Mouse (Mus musculus): Measurements from ENCODE around the gene Pcmtd2. TPM values are rescaled to one million over a fixed set of nuclear protein-coding genes. Genes with fewer than 3 reads are reported as not detected.

Pcmtd2 gene
- polyA plus RNA-seq, 1 experiment from 2014 or later: 24.8 TPM

GRCm38 (mm10) chr2:181871039-181871438 lies 33.4 kb downstream of the Pcmtd2 start:
- H3K9me3 ChIP-seq (replicated peaks): no peaks in the 10 kb centered on the region
- no peak overlapping the region for H3K4me3 ChIP-seq
- H3K36me3 ChIP-seq: peaks cover 88% of the 10 kb centered on the region
- DNase-seq (ENCODE audit: low spot score): no peak
- WGBS: 90% methylated on average over 2 of the region's 2 CpGs
- no peaks in the 10 kb centered on the region for H3K27me3 ChIP-seq (ENCODE audit: low read depth, poor library complexity, severe bottlenecking)
- no peaks in the 10 kb centered on the region for H3K4me1 ChIP-seq
- H3K27ac ChIP-seq (replicated peaks): no peak overlapping the region

GRCm38 (mm10) chr2:181878903-181879302 lies 41.2 kb downstream of the Pcmtd2 start:
- 72% methylated on average over 1 of the region's 1 CpGs for WGBS
- Histone ChIP-seq H3K4me3 (no peak overlapping the region), H3K4me1 (no peaks in the 10 kb centered on the region), H3K27me3 (ENCODE audit: low read depth, poor library complexity, severe bottlenecking) (no peaks in the 10 kb centered on the region), H3K27ac (replicated peaks) (no peak overlapping the region), H3K36me3 (peaks cover 59% of the 10 kb centered on the region), H3K9me3 (replicated peaks) (no peaks in the 10 kb centered on the region)
- DNase-seq (ENCODE audit: low spot score): no peak

- no peak overlapping the region for H3K27ac ChIP-seq (replicated peaks)
- no peaks in the 10 kb centered on the region for H3K9me3 ChIP-seq (replicated peaks)
- H3K4me1 ChIP-seq: no peaks in the 10 kb centered on the region
- H3K27me3 ChIP-seq (ENCODE audit: low read depth, poor library complexity, severe bottlenecking): no peaks in the 10 kb centered on the region
- peaks cover 25% of the 10 kb centered on the region for H3K36me3 ChIP-seq
- WGBS: 85% methylated on average over 3 of the region's 3 CpGs
- no peak overlapping the region for H3K4me3 ChIP-seq
- no peak for DNase-seq (ENCODE audit: low spot score)
These were observed 45.5 kb downstream of the Pcmtd2 start for GRCm38 (mm10) chr2:181883022-181883749.

Other genes with a start within 250 kb of the Pcmtd2 start
- 82.0 and 85.4 TPM in 2 replicates for gene Prpf6, start 246.0 kb upstream of the Pcmtd2 start, polyA plus RNA-seq (2016; fragmentation: Nextera tagmentation; extraction: Ambion mirVana)
- 34.6 and 48.0 TPM in 2 replicates for gene Zfp512b, start 245.1 kb upstream of the Pcmtd2 start, polyA plus RNA-seq (2016; fragmentation: Nextera tagmentation; extraction: Ambion mirVana)
- gene Samd10, start 238.6 kb upstream of the Pcmtd2 start, polyA plus RNA-seq (2016; fragmentation: Nextera tagmentation; extraction: Ambion mirVana): 36.4 and 56.1 TPM in 2 replicates
- gene Gm29797, start 180.8 kb upstream of the Pcmtd2 start, polyA plus RNA-seq (2016; fragmentation: Nextera tagmentation; extraction: Ambion mirVana): 0.19 and 0.32 TPM in 2 replicates
- 17.6 and 18.8 TPM in 2 replicates for gene Sox18, start 166.2 kb upstream of the Pcmtd2 start, polyA plus RNA-seq (2016; fragmentation: Nextera tagmentation; extraction: Ambion mirVana)
- 14.5 and 18.0 TPM in 2 replicates for gene Tcea2, start 157.5 kb upstream of the Pcmtd2 start, polyA plus RNA-seq (2016; fragmentation: Nextera tagmentation; extraction: Ambion mirVana)
- gene Rgs19, start 143.9 kb upstream of the Pcmtd2 start, polyA plus RNA-seq (2016; fragmentation: Nextera tagmentation; extraction: Ambion mirVana): 74.5 and 81.1 TPM in 2 replicates
- not detected in 2 replicates for gene Lkaaear1, start 139.4 kb upstream of the Pcmtd2 start, polyA plus RNA-seq (2016; fragmentation: Nextera tagmentation; extraction: Ambion mirVana)
- gene Oprl1, start 122.8 kb upstream of the Pcmtd2 start, polyA plus RNA-seq (2016; fragmentation: Nextera tagmentation; extraction: Ambion mirVana): 6.4 and 14.5 TPM in 2 replicates
- gene Myt1, start 74.5 kb upstream of the Pcmtd2 start, polyA plus RNA-seq (2016; fragmentation: Nextera tagmentation; extraction: Ambion mirVana): 14.3 and 33.2 TPM in 2 replicates
- 106 TPM in 2 replicates for gene Polr3k, start 26.5 kb downstream of the Pcmtd2 start, polyA plus RNA-seq (2016; fragmentation: Nextera tagmentation; extraction: Ambion mirVana)
- not detected in 2 replicates for gene Gm14496, start 153.3 kb downstream of the Pcmtd2 start, polyA plus RNA-seq (2016; fragmentation: Nextera tagmentation; extraction: Ambion mirVana)

Measured in midbrain, embryonic 10.5 days (tissue).